ENCODE assay signal across 15 mouse cellular contexts in the genomic region with DNA sequence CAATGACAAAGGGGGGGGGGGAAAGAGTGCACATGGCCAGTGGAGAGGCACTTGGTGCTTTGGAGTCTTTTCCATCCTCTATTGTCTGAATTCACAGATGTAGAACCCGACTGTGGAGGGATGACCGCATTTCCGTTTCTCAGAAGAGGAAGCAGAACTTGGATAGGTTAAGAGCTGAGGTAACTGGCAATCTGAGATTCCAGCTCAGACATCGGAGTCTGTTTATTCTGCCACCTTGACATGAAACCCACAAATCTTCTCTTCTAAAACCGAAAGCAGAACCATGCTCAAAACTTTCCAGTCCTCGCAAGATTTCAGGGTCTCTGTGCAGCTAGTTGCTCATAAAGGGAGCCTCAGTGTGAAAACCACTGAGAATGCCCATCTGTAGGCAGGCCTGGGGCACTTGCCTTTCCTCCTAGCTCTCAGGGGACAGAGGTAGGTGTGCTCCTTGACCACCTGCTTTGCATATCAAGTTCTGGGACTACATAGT. TPM values are rescaled to one million over a fixed set of nuclear protein-coding genes. Genes with fewer than 3 reads are reported as not detected.
A peak's percentile ranks its signal among the peaks of the same experiment; 100 is the strongest.
DNase-seq lines count a peak whose midpoint lies in the region; ATAC-seq and TF ChIP-seq lines count a peak whose summit lies in the region.
"Had no signal": no experiment of that assay in that cellular context is flagged by ENCODE, and none has a peak within 500 bp of the region (broad histone marks: within the 10 kb centered on the region; RNA-seq: fewer than 3 reads in every experiment).

No protein-coding gene starts in this region.

- H3K4me3 ChIP-seq in heart, embryonic 13.5 days: no peak overlapping the region
- no peak overlapping the region for H3K4me3 ChIP-seq in heart, embryonic 10.5 days
- no peak overlapping the region for H3K4me3 ChIP-seq in forebrain, embryonic 14.5 days (ENCODE audit: low read depth, low read length)
- H3K4me3 ChIP-seq in midbrain, postnatal 0 days (ENCODE audit: low read depth, low read length): no peak overlapping the region
- H3K4me3 ChIP-seq: forebrain, embryonic 12.5 days; midbrain, embryonic 12.5 days had no signal

- no peak overlapping the region for H3K4me2 ChIP-seq in heart, embryonic 13.5 days
- no peak overlapping the region for H3K4me2 ChIP-seq in forebrain, embryonic 14.5 days (ENCODE audit: low read length)
- H3K4me2 ChIP-seq in midbrain, postnatal 0 days (ENCODE audit: low read depth, low read length, poor library complexity, severe bottlenecking): no peak overlapping the region
- H3K4me2 ChIP-seq: forebrain, embryonic 12.5 days; liver, embryonic 11.5 days; midbrain, embryonic 12.5 days had no signal

- H3K9ac ChIP-seq in heart, embryonic 13.5 days: no peak overlapping the region
- H3K9ac ChIP-seq in forebrain, embryonic 14.5 days (ENCODE audit: low read length): no peak overlapping the region
- no peak overlapping the region for H3K9ac ChIP-seq in midbrain, postnatal 0 days (replicated peaks; ENCODE audit: low read length, poor library complexity, severe bottlenecking)
- H3K9ac ChIP-seq: forebrain, embryonic 12.5 days; midbrain, embryonic 12.5 days had no signal

- 59% methylated on average over 6 of the region's 6 CpGs for WGBS in heart, embryonic 13.5 days
- WGBS in heart, embryonic 10.5 days: 81% methylated on average over 6 of the region's 6 CpGs
- WGBS in forebrain, embryonic 14.5 days: 87% methylated on average over 6 of the region's 6 CpGs
- WGBS in midbrain, postnatal 0 days: 82% methylated on average over 6 of the region's 6 CpGs

- no peaks in the 10 kb centered on the region for H3K4me1 ChIP-seq in heart, embryonic 13.5 days
- H3K4me1 ChIP-seq in heart, embryonic 10.5 days: peaks cover 4% of the 10 kb centered on the region
- H3K4me1 ChIP-seq in forebrain, embryonic 14.5 days (ENCODE audit: control insufficient read depth, insufficient read depth, low read length): no peaks in the 10 kb centered on the region
- no peaks in the 10 kb centered on the region for H3K4me1 ChIP-seq in midbrain, postnatal 0 days (ENCODE audit: insufficient read depth, low read length)
- H3K4me1 ChIP-seq: forebrain, embryonic 12.5 days; midbrain, embryonic 12.5 days had no signal

- no peaks in the 10 kb centered on the region for H3K9me3 ChIP-seq in heart, embryonic 13.5 days
- no peaks in the 10 kb centered on the region for H3K9me3 ChIP-seq in heart, embryonic 10.5 days
- no peaks in the 10 kb centered on the region for H3K9me3 ChIP-seq in forebrain, embryonic 14.5 days (replicated peaks; ENCODE audit: control insufficient read depth, low read length)
- H3K9me3 ChIP-seq in midbrain, postnatal 0 days (ENCODE audit: low read length): no peaks in the 10 kb centered on the region
- H3K9me3 ChIP-seq: forebrain, embryonic 12.5 days; midbrain, embryonic 12.5 days had no signal

- H3K36me3 ChIP-seq in heart, embryonic 13.5 days: no peaks in the 10 kb centered on the region
- no peaks in the 10 kb centered on the region for H3K36me3 ChIP-seq in heart, embryonic 10.5 days
- no peaks in the 10 kb centered on the region for H3K36me3 ChIP-seq in forebrain, embryonic 14.5 days (ENCODE audit: control insufficient read depth, insufficient read depth, low read length)
- no peaks in the 10 kb centered on the region for H3K36me3 ChIP-seq in midbrain, postnatal 0 days (ENCODE audit: insufficient read depth, low read length)
- H3K36me3 ChIP-seq: forebrain, embryonic 12.5 days; midbrain, embryonic 12.5 days had no signal

- TF ChIP-seq CTCF in midbrain, postnatal 0 days (IDR thresholded peaks at IDR 0.05): no peak

- DNase-seq in heart, embryonic 10.5 days (ENCODE audit: low spot score): no peak
- DNase-seq in thymus, postnatal 0 days (ENCODE audit: low spot score): peak; percentile 49
- no peak for DNase-seq in thymus, adult 18-20 months
- no peak for DNase-seq in forebrain, embryonic 14.5 days (ENCODE audit: low spot score)
- no peak for DNase-seq in midbrain, postnatal 0 days (ENCODE audit: low spot score)
- DNase-seq in neural tube, embryonic 10.5 days (ENCODE audit: extremely low spot score, low spot score): no peak
- DNase-seq: kidney, adult 8-10 months; right cerebral cortex, postnatal 4 days; thymus, postnatal 4 days had no signal

- H3K27me3 ChIP-seq in heart, embryonic 13.5 days (replicated peaks): no peaks in the 10 kb centered on the region
- no peaks in the 10 kb centered on the region for H3K27me3 ChIP-seq in heart, embryonic 10.5 days (ENCODE audit: insufficient read depth, poor library complexity, severe bottlenecking)
- H3K27me3 ChIP-seq in forebrain, embryonic 14.5 days (replicated peaks; ENCODE audit: control insufficient read depth, insufficient read depth, low read length): no peaks in the 10 kb centered on the region
- H3K27me3 ChIP-seq in midbrain, postnatal 0 days (ENCODE audit: insufficient read depth, low read length): no peaks in the 10 kb centered on the region
- H3K27me3 ChIP-seq: forebrain, embryonic 12.5 days; midbrain, embryonic 12.5 days had no signal

- H3K27ac ChIP-seq in heart, embryonic 13.5 days (replicated peaks): 0 out of 2 replicates have a peak overlapping the region, but pooled peaks have one; percentile 24
- H3K27ac ChIP-seq in heart, embryonic 10.5 days: no peak overlapping the region
- H3K27ac ChIP-seq in forebrain, embryonic 14.5 days (ENCODE audit: low read depth, low read length): no peak overlapping the region
- no peak overlapping the region for H3K27ac ChIP-seq in midbrain, postnatal 0 days (ENCODE audit: low read depth, low read length)
- H3K27ac ChIP-seq: forebrain, embryonic 12.5 days; midbrain, embryonic 12.5 days had no signal

- no peak for ATAC-seq in heart, embryonic 13.5 days (ENCODE audit: extremely low read depth, insufficient number of reproducible peaks, low FRiP score, low TSS enrichment)
- peak; percentile 81 for ATAC-seq in inflammation-experienced regulatory T-cells, adult 6 months
- no peak for ATAC-seq in forebrain, embryonic 14.5 days
- ATAC-seq in midbrain, postnatal 0 days (ENCODE audit: low FRiP score): no peak

RNA-seq across cellular contexts. Expression of gene Scimp, which starts 8.6 kb away (rescaled TPM):
- 0.13 TPM in 1 of 2 replicates, not detected in the other for polyA plus RNA-seq in heart, embryonic 13.5 days (2015; fragmentation: Nextera tagmentation; extraction: Ambion mirVana)
- polyA plus RNA-seq in heart, embryonic 10.5 days (2016; fragmentation: Nextera tagmentation; extraction: Ambion mirVana): not detected in 2 replicates
- 2.1 and 3.1 TPM in 2 replicates for polyA plus RNA-seq in thymus, postnatal 0 days (2015; fragmentation: Nextera tagmentation; extraction: Ambion mirVana)
- 1 to 10 TPM in 1 of 3 experiments, under 1 TPM in 1, not detected in 1; 0.67 to 1.1 TPM for polyA plus RNA-seq in inflammation-experienced regulatory T-cells, adult 6 months (2017; shearing (Covaris generic))
- not detected in 2 replicates for polyA plus RNA-seq in forebrain, embryonic 14.5 days (2014; fragmentation: Nextera tagmentation; extraction: Ambion mirVana)
- total RNA-seq in midbrain, postnatal 0 days (2014; rRNA removed): not detected in 2 replicates
- polyA plus RNA-seq in midbrain, postnatal 0 days (2015; fragmentation: Nextera tagmentation; extraction: Ambion mirVana): not detected in 2 replicates
- total RNA-seq: left cerebral cortex, adult 18-20 months had no signal
- polyA plus RNA-seq: forebrain, embryonic 12.5 days; midbrain, embryonic 12.5 days had no signal

RNA-seq across cellular contexts. Expression of gene Zfp3, which starts 39.7 kb away (rescaled TPM):
- 8.3 and 9.5 TPM in 2 replicates for polyA plus RNA-seq in heart, embryonic 13.5 days (2015; fragmentation: Nextera tagmentation; extraction: Ambion mirVana)
- polyA plus RNA-seq in heart, embryonic 10.5 days (2016; fragmentation: Nextera tagmentation; extraction: Ambion mirVana): 7.6 and 8.9 TPM in 2 replicates
- polyA plus RNA-seq in thymus, postnatal 0 days (2015; fragmentation: Nextera tagmentation; extraction: Ambion mirVana): 7.2 and 7.6 TPM in 2 replicates
- polyA plus RNA-seq in inflammation-experienced regulatory T-cells, adult 6 months (2017; shearing (Covaris generic)): 1 to 10 TPM; 3.4 to 5.8 (median 4.6) TPM
- polyA plus RNA-seq in forebrain, embryonic 14.5 days (2014; fragmentation: Nextera tagmentation; extraction: Ambion mirVana): 14.9 and 16.2 TPM in 2 replicates
- 8.7 and 10.0 TPM in 2 replicates for total RNA-seq in midbrain, postnatal 0 days (2014; rRNA removed)
- 9.7 and 10.3 TPM in 2 replicates for polyA plus RNA-seq in midbrain, postnatal 0 days (2015; fragmentation: Nextera tagmentation; extraction: Ambion mirVana)

RNA-seq across cellular contexts. Expression of gene Rabep1, which starts 40.8 kb away (rescaled TPM):
- polyA plus RNA-seq in heart, embryonic 13.5 days (2015; fragmentation: Nextera tagmentation; extraction: Ambion mirVana): 28.3 and 31.8 TPM in 2 replicates
- 29.4 and 29.7 TPM in 2 replicates for polyA plus RNA-seq in heart, embryonic 10.5 days (2016; fragmentation: Nextera tagmentation; extraction: Ambion mirVana)
- polyA plus RNA-seq in thymus, postnatal 0 days (2015; fragmentation: Nextera tagmentation; extraction: Ambion mirVana): 35.6 and 38.1 TPM in 2 replicates
- polyA plus RNA-seq in inflammation-experienced regulatory T-cells, adult 6 months (2017; shearing (Covaris generic)): 10 to 100 TPM in 2 of 3 experiments, 1 to 10 TPM in 1; 9.9 to 13.0 (median 11.4) TPM
- polyA plus RNA-seq in forebrain, embryonic 14.5 days (2014; fragmentation: Nextera tagmentation; extraction: Ambion mirVana): 50.3 and 62.7 TPM in 2 replicates
- 66.4 and 98.4 TPM in 2 replicates for total RNA-seq in midbrain, postnatal 0 days (2014; rRNA removed)
- polyA plus RNA-seq in midbrain, postnatal 0 days (2015; fragmentation: Nextera tagmentation; extraction: Ambion mirVana): 102 and 116 TPM in 2 replicates
